Mouse (Mus musculus) CH12.LX (cell line): Measurements from ENCODE around the gene Rpp14. TPM values are rescaled to one million over a fixed set of nuclear protein-coding genes. Genes with fewer than 3 reads are reported as not detected.

Source experiments
- DNase-seq: peaks from one replicate; pipeline ENCODE4 v3.0.0-alpha.2; 2013; ENCODE audit errors: extremely low read depth
- H3K27ac ChIP-seq: 2 replicates; pipeline ENCODE4 v1.5.1; 2012; ENCODE audit warnings: low read depth, mild to moderate bottlenecking, control low read depth, moderate library complexity; ENCODE audit not compliant: insufficient read depth
- H3K27me3 ChIP-seq: replicated peaks from 2 replicates; pipeline ENCODE3; 2012; ENCODE audit warnings: inconsistent platforms
- H3K36me3 ChIP-seq, 2 experiments: replicated peaks in 1 of 2; 2 replicates each; pipeline versions ENCODE3 to v1.6.1; 2012; ENCODE audit warnings: inconsistent platforms in 1 of 2, low read length in 1 of 2, mild to moderate bottlenecking in 1 of 2, mixed read lengths in 1 of 2, moderate library complexity in 1 of 2; ENCODE audit not compliant: control insufficient read depth in 1 of 2, insufficient read depth in 1 of 2
- H3K4me1 ChIP-seq, 2 experiments: 2 replicates each; pipeline ENCODE4 v1.6.1; 2012; ENCODE audit warnings: inconsistent platforms in 1 of 2, moderate library complexity in 1 of 2; ENCODE audit not compliant: insufficient read depth in 2 of 2, control insufficient read depth in 1 of 2
- H3K4me2 ChIP-seq: 2 replicates; pipeline ENCODE4 v1.6.1; 2012; ENCODE audit warnings: low read depth, mild to moderate bottlenecking, control low read depth; ENCODE audit not compliant: poor library complexity, insufficient read depth, severe bottlenecking
- H3K4me3 ChIP-seq, 3 experiments: fragments of 150-350 bp in 1 of 3; sonication (generic) in 1 of 3; replicated peaks in 1 of 3; 2 replicates each; pipeline versions ENCODE3 to v1.5.1; 2011 to 2012; ENCODE audit warnings: low read depth in 2 of 3, low read length in 2 of 3, mild to moderate bottlenecking in 2 of 3, moderate library complexity in 2 of 3, control low read depth in 1 of 3, improper control_type of control experiment in 1 of 3, inconsistent platforms in 1 of 3, mixed read lengths in 1 of 3; ENCODE audit not compliant: poor library complexity in 1 of 3
- H3K79me2 ChIP-seq: replicated peaks from 2 replicates; pipeline ENCODE4 v1.6.1; 2012; ENCODE audit warnings: mild to moderate bottlenecking, moderate library complexity; ENCODE audit not compliant: control insufficient read depth, poor library complexity, insufficient read depth, severe bottlenecking; ENCODE audit errors: extremely low read depth
- H3K9ac ChIP-seq: 2 replicates; pipeline ENCODE4 v1.6.1; 2012; ENCODE audit warnings: low read depth, mild to moderate bottlenecking, control low read depth, moderate library complexity; ENCODE audit not compliant: insufficient read depth
- H3K9me3 ChIP-seq: replicated peaks from 2 replicates; pipeline ENCODE3; 2012; ENCODE audit warnings: low read length, inconsistent platforms, mixed read lengths
- BHLHE40 ChIP-seq: IDR thresholded peaks from 2 replicates; pipeline ENCODE4 v1.6.1; 2011; ENCODE audit warnings: mild to moderate bottlenecking, low read depth, low read length, improper control_type of control experiment
- CHD2 ChIP-seq: IDR thresholded peaks from 2 replicates; pipeline ENCODE4 v1.6.1; 2011; ENCODE audit warnings: low read length, improper control_type of control experiment
- CTCF ChIP-seq, 2 experiments: IDR thresholded peaks in 1 of 2; conservative IDR thresholded peaks in 1 of 2; 2 replicates each; pipeline ENCODE4 v1.5.1; 2011 to 2012; ENCODE audit warnings: low read depth in 2 of 2, low read length in 2 of 2, improper control_type of control experiment in 1 of 2, inconsistent platforms in 1 of 2, mild to moderate bottlenecking in 1 of 2, moderate library complexity in 1 of 2
- E2F4 ChIP-seq: IDR thresholded peaks from 2 replicates; pipeline ENCODE4 v1.6.1; 2011; ENCODE audit warnings: low read depth, low read length, improper control_type of control experiment; ENCODE audit not compliant: insufficient replicate concordance
- ELF1 ChIP-seq: IDR thresholded peaks from 2 replicates; pipeline ENCODE4 v1.6.1; 2014; ENCODE audit warnings: low read depth, mild to moderate bottlenecking, inconsistent platforms, low read length, improper control_type of control experiment
- ETS1 ChIP-seq: conservative IDR thresholded peaks from 2 replicates; pipeline ENCODE4 v1.6.1; 2012; ENCODE audit warnings: low read depth, mild to moderate bottlenecking, inconsistent platforms, low read length, improper control_type of control experiment, moderate library complexity
- HCFC1 ChIP-seq: IDR thresholded peaks from 2 replicates; pipeline ENCODE4 v1.6.1; 2012; ENCODE audit warnings: low read depth, mild to moderate bottlenecking, inconsistent platforms, low read length, improper control_type of control experiment
- IRF4 ChIP-seq: IDR thresholded peaks from 2 replicates; pipeline ENCODE4 v1.6.1; 2014; ENCODE audit warnings: low read depth, mild to moderate bottlenecking, inconsistent platforms, low read length, improper control_type of control experiment
- JUND ChIP-seq: conservative IDR thresholded peaks from 2 replicates; pipeline ENCODE4 v1.6.1; 2011; ENCODE audit warnings: low read depth, low read length, improper control_type of control experiment
- KAT2A ChIP-seq: IDR thresholded peaks from 2 replicates; pipeline ENCODE4 v1.6.1; 2012; ENCODE audit warnings: low read length, improper control_type of control experiment, inconsistent platforms; ENCODE audit not compliant: insufficient replicate concordance
- MAFK ChIP-seq: IDR thresholded peaks from 2 replicates; pipeline ENCODE4 v1.6.1; 2011; ENCODE audit warnings: low read length, improper control_type of control experiment; ENCODE audit not compliant: insufficient replicate concordance
- MAX ChIP-seq: IDR thresholded peaks from 2 replicates; pipeline ENCODE4 v1.6.1; 2011; ENCODE audit warnings: low read length, improper control_type of control experiment
- MAZ ChIP-seq: IDR thresholded peaks from 2 replicates; pipeline ENCODE4 v1.6.1; 2012; ENCODE audit warnings: low read depth, mild to moderate bottlenecking, inconsistent platforms, low read length, improper control_type of control experiment, moderate library complexity
- MEF2A ChIP-seq: IDR thresholded peaks from 2 replicates; pipeline ENCODE4 v1.6.1; 2014; ENCODE audit warnings: low read depth, mild to moderate bottlenecking, inconsistent platforms, low read length, improper control_type of control experiment, borderline replicate concordance
- MXI1 ChIP-seq: IDR thresholded peaks from 2 replicates; pipeline ENCODE4 v1.6.1; 2011; ENCODE audit warnings: mild to moderate bottlenecking, low read depth, low read length, improper control_type of control experiment
- MYC ChIP-seq: IDR thresholded peaks from 2 replicates; pipeline ENCODE4 v1.6.1; 2011; ENCODE audit warnings: low read depth, mild to moderate bottlenecking, improper control_type of control experiment, low read length
- NELFE ChIP-seq: IDR thresholded peaks from 2 replicates; pipeline ENCODE4 v1.6.1; 2011; ENCODE audit warnings: low read depth, low read length, improper control_type of control experiment
- NRF1 ChIP-seq: IDR thresholded peaks from 2 replicates; pipeline ENCODE4 v1.6.1; 2014; ENCODE audit warnings: low read depth, mild to moderate bottlenecking, inconsistent platforms, low read length, improper control_type of control experiment, moderate library complexity
- PAX5 ChIP-seq: IDR thresholded peaks from 2 replicates; pipeline ENCODE4 v1.6.1; 2012; ENCODE audit warnings: low read length, inconsistent platforms, mixed read lengths
- POLR2A ChIP-seq: IDR thresholded peaks from 2 replicates; pipeline ENCODE4 v1.6.1; 2011; ENCODE audit warnings: low read depth, mild to moderate bottlenecking, improper control_type of control experiment, low read length
- POLR2AphosphoS2 ChIP-seq: IDR thresholded peaks from 2 replicates; pipeline ENCODE4 v1.6.1; 2011; ENCODE audit warnings: low read depth, low read length, improper control_type of control experiment
- RAD21 ChIP-seq: IDR thresholded peaks from 2 replicates; pipeline ENCODE4 v1.6.1; 2011; ENCODE audit warnings: low read depth, mild to moderate bottlenecking, low read length, improper control_type of control experiment, moderate library complexity
- RCOR1 ChIP-seq: conservative IDR thresholded peaks from 2 replicates; pipeline ENCODE4 v1.6.1; 2012; ENCODE audit warnings: low read depth, mild to moderate bottlenecking, inconsistent platforms, low read length, improper control_type of control experiment
- SIN3A ChIP-seq: IDR thresholded peaks from 2 replicates; pipeline ENCODE4 v1.6.1; 2012; ENCODE audit warnings: low read length, improper control_type of control experiment, inconsistent platforms
- SMC3 ChIP-seq: IDR thresholded peaks from 2 replicates; pipeline ENCODE4 v1.6.1; 2011; ENCODE audit warnings: low read depth, low read length, improper control_type of control experiment
- TBP ChIP-seq: conservative IDR thresholded peaks from 2 replicates; pipeline ENCODE4 v1.6.1; 2011; ENCODE audit warnings: low read depth, low read length, improper control_type of control experiment
- TCF12 ChIP-seq: IDR thresholded peaks from 2 replicates; pipeline ENCODE4 v1.6.1; 2014; ENCODE audit warnings: low read depth, mild to moderate bottlenecking, inconsistent platforms, low read length, improper control_type of control experiment
- UBTF ChIP-seq: IDR thresholded peaks from 2 replicates; pipeline ENCODE4 v1.6.1; 2012; ENCODE audit warnings: low read depth, mild to moderate bottlenecking, inconsistent platforms, low read length, improper control_type of control experiment, moderate library complexity
- USF1 ChIP-seq: IDR thresholded peaks from 2 replicates; pipeline ENCODE4 v1.6.1; 2014; ENCODE audit warnings: low read depth, mild to moderate bottlenecking, inconsistent platforms, low read length, improper control_type of control experiment
- ZC3H11A ChIP-seq: IDR thresholded peaks from 2 replicates; pipeline ENCODE4 v1.6.1; 2012; ENCODE audit warnings: low read depth, mild to moderate bottlenecking, inconsistent platforms, low read length, improper control_type of control experiment
- ZKSCAN1 ChIP-seq: IDR thresholded peaks from 2 replicates; pipeline ENCODE4 v1.6.1; 2012; ENCODE audit warnings: low read depth, inconsistent platforms, low read length, improper control_type of control experiment, borderline replicate concordance
- ZMIZ1 ChIP-seq: IDR thresholded peaks from 2 replicates; pipeline ENCODE4 v1.6.1; 2012; ENCODE audit warnings: low read depth, mild to moderate bottlenecking, inconsistent platforms, low read length, improper control_type of control experiment
- ZNF384 ChIP-seq: IDR thresholded peaks from 2 replicates; pipeline ENCODE4 v1.6.1; 2012; ENCODE audit warnings: low read depth, low read length, improper control_type of control experiment, inconsistent platforms
- dilution Hi-C: fragments of 300-500 bp; cut with MboI; formaldehyde crosslinking; loops from 2 replicates; pipeline ENCODE4 v1.14.3; 2020; ENCODE audit warnings: low sequenced_read_pairs; ENCODE audit not compliant: extremely low pct_unique_long_range_greater_than_20kb, extremely low pct_ligation_motif_present
- in situ Hi-C: fragments of 300-500 bp; cut with MboI; formaldehyde crosslinking; loops from 3 replicates; pipeline ENCODE4 v1.14.3; 2019; ENCODE audit warnings: low sequenced_read_pairs, low pct_ligation_motif_present, low pct_unique_long_range_greater_than_20kb, mixed read lengths
- polyA plus RNA-seq: library from polyadenylated mRNA; unstranded; fragments of >175 nt; gene quantifications from 2 replicates; pipeline ENCODE4 v1.2.1, GENCODE M21; 2012; ENCODE audit warnings: low read depth; ENCODE audit not compliant: insufficient read length
- total RNA-seq, 2 experiments: library from RNA; depleted of rRNA; stranded (reverse); fragments of 300-350 nt in 1 of 2; fragments of >200 nt in 1 of 2; gene quantifications; 2 replicates each; pipeline ENCODE4 v1.2.3; 2012 to 2014

The Rpp14 gene
- total and polyA plus RNA-seq, 3 experiments, result 32.4 to 140 (median 101) TPM

DNA sequence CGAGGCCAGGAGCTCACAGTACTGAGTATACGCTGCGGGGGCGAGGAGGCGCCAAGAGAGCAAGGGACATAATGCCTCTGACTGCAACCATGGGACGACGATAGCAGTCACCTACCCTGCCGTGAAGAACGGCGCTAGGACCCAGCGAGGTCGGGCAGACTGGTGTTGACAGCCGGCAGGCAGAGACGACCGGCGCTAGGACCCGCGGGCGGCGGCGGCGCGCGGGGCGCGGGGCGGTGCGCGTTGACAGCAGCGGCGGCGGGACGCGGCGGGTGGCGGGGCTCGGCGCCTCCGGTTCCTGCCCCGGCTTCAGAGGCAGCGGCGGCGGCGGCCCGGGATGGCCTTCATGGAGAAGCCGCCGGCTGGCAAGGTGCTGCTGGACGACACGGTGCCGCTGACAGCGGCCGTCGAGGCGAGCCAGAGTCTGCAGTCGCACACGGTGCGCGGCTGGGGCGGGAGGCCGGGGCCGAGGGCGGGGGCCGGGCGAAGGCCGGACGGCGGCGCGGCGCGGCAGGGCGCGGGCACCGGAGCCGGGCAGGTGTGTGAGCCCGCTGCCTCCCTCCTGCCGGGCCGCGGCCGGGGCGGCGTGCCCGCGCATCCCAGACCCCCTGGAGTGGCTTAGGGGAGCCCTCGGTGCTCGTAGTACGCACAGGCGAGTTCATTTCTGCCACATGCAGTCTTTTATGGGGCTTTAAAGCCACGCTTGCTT, 18.0 kb downstream of the Rpp14 start, which contains the start of gene Pxk:
Gene Pxk (plus strand): TSS at position 234 of the 709 bp plus-strand sequence.
- H3K4me3 ChIP-seq, result peak within 1 kb of the TSS; percentile 71 to 86 (median 75)
- peaks cover 16% of the 10 kb centered on the region for H3K79me2 ChIP-seq
- dilution Hi-C loops (no loop called here), in situ Hi-C loops (loop anchor here (5.0 to 10.0 kb wide), 2 partner anchors 54 to 217 kb away; partner anchors contain the start of gene Fam107a)
- H3K27me3 ChIP-seq, result no peaks in the 10 kb centered on the region
- no peaks in the 10 kb centered on the region for H3K9me3 ChIP-seq
- no peak within 1 kb of the TSS for H3K27ac ChIP-seq
- DNase-seq, result peak; percentile 80
- H3K4me2 ChIP-seq, result peak within 1 kb of the TSS; percentile 82
- peaks cover 0 to 60% of the 10 kb centered on the region in 2 experiments; a peak in 3 of 4 replicates for H3K4me1 ChIP-seq
- H3K9ac ChIP-seq, result peak within 1 kb of the TSS; percentile 71
- TF ChIP-seq E2F4 (no peak), MXI1 (peak; percentile 87), CTCF (conservative IDR thresholded peaks at IDR 0.05 in 1 of 2, IDR thresholded peaks at IDR 0.05 in 1 of 2; ENCODE audit: low read depth in 2 of 2, low read length in 2 of 2) (no peak), NRF1 (peak; percentile 63), ETS1 (no peak; the same call in 1 of the 2 replicates), IRF4 (peak; percentile 57; the same call in 1 of the 2 replicates), PAX5 (no peak), USF1 (no peak), TCF12 (peak; percentile 81), ZNF384 (no peak), JUND (no peak), SMC3 (no peak; the same call in 1 of the 2 replicates), SIN3A (peak; percentile 98), MAZ (0 out of 2 replicates have a peak, but pooled peaks have one; percentile 65), POLR2AphosphoS2 (no peak), MAFK (no peak), HCFC1 (peak; percentile 70), ZC3H11A (no peak), ZKSCAN1 (no peak), MAX (peak; percentile 48; the same call in 1 of the 2 replicates), RCOR1 (no peak), RAD21 (no peak; the same call in none of the 2 replicates), POLR2A (peak; percentile 50; the same call in 1 of the 2 replicates), MEF2A (peak; percentile 87), UBTF (no peak), NELFE (0 out of 2 replicates have a peak, but pooled peaks have one; percentile 57), CHD2 (no peak; the same call in 1 of the 2 replicates), BHLHE40 (peak; percentile 34; the same call in 1 of the 2 replicates), ZMIZ1 (peak; percentile 60; the same call in 1 of the 2 replicates), KAT2A (0 out of 2 replicates have a peak, but pooled peaks have one; percentile 35), ELF1 (peak; percentile 62), TBP (0 out of 2 replicates have a peak, but pooled peaks have one; percentile 46), MYC (peak; percentile 50; the same call in 1 of the 2 replicates)
- peaks cover 0 to 20% of the 10 kb centered on the region in 2 experiments for H3K36me3 ChIP-seq
